Mouse (Mus musculus): ENCODE results near the gene Ppt2. TPM values are rescaled to one million over a fixed set of nuclear protein-coding genes. Genes with fewer than 3 reads are reported as not detected.

The Ppt2 gene
- polyA plus RNA-seq, 1 experiment from 2014 or later: 17.7 TPM

- Histone ChIP-seq H3K9ac (replicated peaks; ENCODE audit: low read depth, low read length) (no peak overlapping the region), H3K4me2 (ENCODE audit: low read length) (no peak overlapping the region), H3K27me3 (replicated peaks; ENCODE audit: control insufficient read depth, insufficient read depth, low read length) (no peaks in the 10 kb centered on the region), H3K4me1 (replicated peaks; ENCODE audit: control insufficient read depth, insufficient read depth, low read length) (no peaks in the 10 kb centered on the region), H3K27ac (ENCODE audit: low read length) (no peak overlapping the region), H3K36me3 (ENCODE audit: control insufficient read depth, insufficient read depth) (no peaks in the 10 kb centered on the region), H3K9me3 (ENCODE audit: control insufficient read depth, low read length) (no peaks in the 10 kb centered on the region), H3K4me3 (replicated peaks; ENCODE audit: low read length) (no peak overlapping the region)
- 88% methylated on average over 3 of the region's 3 CpGs for WGBS
- no peak for ATAC-seq
Observed at GRCm38 (mm10) chr17:34578070-34578469, 50.2 kb downstream of the Ppt2 start.

DNA sequence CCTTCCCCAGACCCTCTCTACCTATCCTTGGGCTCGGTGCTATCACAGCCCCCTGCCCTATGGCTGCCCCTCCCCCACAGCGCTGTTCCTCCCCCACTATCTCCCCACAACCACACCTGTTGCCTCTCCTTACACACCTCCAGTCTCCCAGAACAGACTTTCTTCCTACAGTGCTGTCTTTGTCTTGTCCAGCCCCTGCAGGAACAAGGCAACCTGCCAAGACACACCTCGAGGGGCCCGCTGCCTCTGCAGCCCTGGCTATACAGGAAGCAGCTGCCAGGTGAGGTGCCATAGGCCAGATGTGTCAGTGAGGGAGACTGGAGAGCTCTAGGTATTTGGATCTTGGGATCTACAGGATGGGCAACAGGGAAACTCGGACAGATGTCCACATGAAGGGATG is 51.7 kb downstream of the Ppt2 start:
- Histone ChIP-seq H3K36me3 (ENCODE audit: control insufficient read depth, insufficient read depth) (no peaks in the 10 kb centered on the region), H3K4me1 (replicated peaks; ENCODE audit: control insufficient read depth, insufficient read depth, low read length) (no peaks in the 10 kb centered on the region)

GRCm38 (mm10) chr17:34572361-34572760 is 55.9 kb downstream of the Ppt2 start:
- no peak overlapping the region for H3K4me2 ChIP-seq (ENCODE audit: low read length)
- WGBS: 11% methylated on average over 15 of the region's 15 CpGs
- no peaks in the 10 kb centered on the region for H3K36me3 ChIP-seq (ENCODE audit: control insufficient read depth, insufficient read depth)
- H3K9ac ChIP-seq (replicated peaks; ENCODE audit: low read depth, low read length): no peak overlapping the region
- no peaks in the 10 kb centered on the region for H3K27me3 ChIP-seq (replicated peaks; ENCODE audit: control insufficient read depth, insufficient read depth, low read length)
- no peak for ATAC-seq
- no peaks in the 10 kb centered on the region for H3K4me1 ChIP-seq (replicated peaks; ENCODE audit: control insufficient read depth, insufficient read depth, low read length)
- no peaks in the 10 kb centered on the region for H3K9me3 ChIP-seq (ENCODE audit: control insufficient read depth, low read length)
- no peak overlapping the region for H3K27ac ChIP-seq (ENCODE audit: low read length)
- H3K4me3 ChIP-seq (replicated peaks; ENCODE audit: low read length): no peak overlapping the region

More for the DNA sequence above, 51.7 kb downstream of the Ppt2 start:
- WGBS: 62% methylated on average over 5 of the region's 5 CpGs
- H3K4me2 ChIP-seq (ENCODE audit: low read length): no peak overlapping the region
- no peak overlapping the region for H3K9ac ChIP-seq (replicated peaks; ENCODE audit: low read depth, low read length)
- H3K27ac ChIP-seq (ENCODE audit: low read length): no peak overlapping the region
- no peaks in the 10 kb centered on the region for H3K27me3 ChIP-seq (replicated peaks; ENCODE audit: control insufficient read depth, insufficient read depth, low read length)
- no peaks in the 10 kb centered on the region for H3K9me3 ChIP-seq (ENCODE audit: control insufficient read depth, low read length)
- no peak overlapping the region for H3K4me3 ChIP-seq (replicated peaks; ENCODE audit: low read length)
- ATAC-seq: no peak

- H3K9me3 ChIP-seq (ENCODE audit: control insufficient read depth, low read length): no peaks in the 10 kb centered on the region
- H3K4me3 ChIP-seq (replicated peaks; ENCODE audit: low read length): no peak overlapping the region
- no peaks in the 10 kb centered on the region for H3K27me3 ChIP-seq (replicated peaks; ENCODE audit: control insufficient read depth, insufficient read depth, low read length)
- H3K4me1 ChIP-seq (replicated peaks; ENCODE audit: control insufficient read depth, insufficient read depth, low read length): no peaks in the 10 kb centered on the region
- no peak overlapping the region for H3K9ac ChIP-seq (replicated peaks; ENCODE audit: low read depth, low read length)
- no peak overlapping the region for H3K4me2 ChIP-seq (ENCODE audit: low read length)
- H3K36me3 ChIP-seq (ENCODE audit: control insufficient read depth, insufficient read depth): no peaks in the 10 kb centered on the region
- ATAC-seq: no peak
- H3K27ac ChIP-seq (ENCODE audit: low read length): no peak overlapping the region
- 16% methylated on average over 5 of the region's 5 CpGs for WGBS
Observed at GRCm38 (mm10) chr17:34571875-34572274, 56.4 kb downstream of the Ppt2 start.

DNA sequence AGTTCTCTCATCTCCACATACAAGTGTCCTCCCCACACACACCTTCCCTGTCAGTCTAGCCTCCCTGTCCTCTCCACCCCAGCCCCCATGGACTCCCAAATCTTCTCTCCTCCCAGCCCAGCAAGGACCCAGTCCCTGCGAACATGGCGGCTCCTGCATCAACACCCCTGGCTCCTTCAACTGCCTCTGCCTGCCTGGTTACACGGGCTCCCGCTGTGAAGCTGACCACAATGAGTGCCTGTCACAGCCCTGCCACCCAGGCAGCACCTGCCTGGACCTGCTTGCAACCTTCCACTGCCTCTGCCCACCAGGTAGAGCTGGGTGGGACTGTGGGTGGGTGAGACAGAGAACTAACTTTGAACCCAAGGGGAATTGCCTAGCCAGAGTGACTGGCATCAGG is 58.4 kb downstream of the Ppt2 start:
- Histone ChIP-seq H3K36me3 (ENCODE audit: control insufficient read depth, insufficient read depth) (no peaks in the 10 kb centered on the region), H3K9me3 (ENCODE audit: control insufficient read depth, low read length) (no peaks in the 10 kb centered on the region), H3K27me3 (replicated peaks; ENCODE audit: control insufficient read depth, insufficient read depth, low read length) (peaks cover 3% of the 10 kb centered on the region; the same call in 1 of the 2 replicates), H3K4me2 (ENCODE audit: low read length) (no peak overlapping the region), H3K4me1 (replicated peaks; ENCODE audit: control insufficient read depth, insufficient read depth, low read length) (no peaks in the 10 kb centered on the region), H3K27ac (ENCODE audit: low read length) (no peak overlapping the region), H3K4me3 (replicated peaks; ENCODE audit: low read length) (no peak overlapping the region), H3K9ac (replicated peaks; ENCODE audit: low read depth, low read length) (no peak overlapping the region)
- ATAC-seq: no peak
- 66% methylated on average over 4 of the region's 4 CpGs for WGBS

- H3K27ac ChIP-seq (ENCODE audit: low read length): no peak overlapping the region
- 78% methylated on average over 13 of the region's 13 CpGs for WGBS
- no peak overlapping the region for H3K4me3 ChIP-seq (replicated peaks; ENCODE audit: low read length)
- no peak overlapping the region for H3K9ac ChIP-seq (replicated peaks; ENCODE audit: low read depth, low read length)
- peaks cover 3% of the 10 kb centered on the region; the same call in 1 of the 2 replicates for H3K27me3 ChIP-seq (replicated peaks; ENCODE audit: control insufficient read depth, insufficient read depth, low read length)
- no peaks in the 10 kb centered on the region for H3K36me3 ChIP-seq (ENCODE audit: control insufficient read depth, insufficient read depth)
- H3K4me2 ChIP-seq (ENCODE audit: low read length): no peak overlapping the region
- no peaks in the 10 kb centered on the region for H3K9me3 ChIP-seq (ENCODE audit: control insufficient read depth, low read length)
- ATAC-seq: no peak
- no peaks in the 10 kb centered on the region for H3K4me1 ChIP-seq (replicated peaks; ENCODE audit: control insufficient read depth, insufficient read depth, low read length)
Observed at GRCm38 (mm10) chr17:34568421-34568820, 59.9 kb downstream of the Ppt2 start.

DNA sequence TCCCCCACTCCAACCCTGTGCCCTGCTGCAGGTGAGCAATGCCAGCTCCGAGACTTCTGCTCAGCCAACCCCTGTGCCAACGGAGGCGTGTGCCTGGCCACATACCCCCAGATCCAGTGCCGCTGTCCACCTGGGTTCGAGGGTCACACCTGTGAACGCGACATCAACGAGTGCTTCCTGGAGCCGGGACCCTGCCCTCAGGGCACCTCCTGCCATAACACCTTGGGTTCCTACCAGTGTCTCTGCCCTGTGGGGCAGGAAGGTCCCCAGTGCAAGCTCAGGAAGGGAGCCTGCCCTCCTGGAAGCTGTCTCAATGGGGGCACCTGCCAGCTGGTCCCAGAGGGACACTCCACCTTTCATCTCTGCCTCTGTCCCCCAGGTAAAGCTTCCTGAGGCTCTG is 61.0 kb downstream of the Ppt2 start:
- Histone ChIP-seq H3K27ac (ENCODE audit: low read length) (no peak overlapping the region), H3K27me3 (replicated peaks; ENCODE audit: control insufficient read depth, insufficient read depth, low read length) (peaks cover 3% of the 10 kb centered on the region; the same call in 1 of the 2 replicates), H3K36me3 (ENCODE audit: control insufficient read depth, insufficient read depth) (no peaks in the 10 kb centered on the region), H3K4me3 (replicated peaks; ENCODE audit: low read length) (no peak overlapping the region), H3K9ac (replicated peaks; ENCODE audit: low read depth, low read length) (no peak overlapping the region), H3K4me2 (ENCODE audit: low read length) (no peak overlapping the region), H3K4me1 (replicated peaks; ENCODE audit: control insufficient read depth, insufficient read depth, low read length) (no peaks in the 10 kb centered on the region), H3K9me3 (ENCODE audit: control insufficient read depth, low read length) (no peaks in the 10 kb centered on the region)
- WGBS: 65% methylated on average over 9 of the region's 9 CpGs
- ATAC-seq: no peak

Other genes starting within 250 kb of the Ppt2 start
- 2.6 and 4.4 TPM in 2 replicates for gene BC051142, start 229.7 kb downstream of the Ppt2 start, polyA plus RNA-seq (2015; fragmentation: Nextera tagmentation; extraction: Ambion mirVana)
- gene Btnl4, start 151.2 kb downstream of the Ppt2 start, polyA plus RNA-seq (2015; fragmentation: Nextera tagmentation; extraction: Ambion mirVana): not detected in 2 replicates
- not detected in 2 replicates for gene Btnl6, start 111.2 kb downstream of the Ppt2 start, polyA plus RNA-seq (2015; fragmentation: Nextera tagmentation; extraction: Ambion mirVana)
- gene Notch4, start 64.2 kb downstream of the Ppt2 start, polyA plus RNA-seq (2015; fragmentation: Nextera tagmentation; extraction: Ambion mirVana): 4.1 and 5.6 TPM in 2 replicates
- 2.8 and 3.0 TPM in 2 replicates for gene Gpsm3, start 38.7 kb downstream of the Ppt2 start, polyA plus RNA-seq (2015; fragmentation: Nextera tagmentation; extraction: Ambion mirVana)
- 5.3 and 7.6 TPM in 2 replicates for gene Pbx2, start 37.2 kb downstream of the Ppt2 start, polyA plus RNA-seq (2015; fragmentation: Nextera tagmentation; extraction: Ambion mirVana)
- gene Ager, start 30.6 kb downstream of the Ppt2 start, polyA plus RNA-seq (2015; fragmentation: Nextera tagmentation; extraction: Ambion mirVana): 1.5 and 1.6 TPM in 2 replicates
- 292 and 328 TPM in 2 replicates for gene Rnf5, start 24.8 kb downstream of the Ppt2 start, polyA plus RNA-seq (2015; fragmentation: Nextera tagmentation; extraction: Ambion mirVana)
- gene Agpat1, start 24.2 kb downstream of the Ppt2 start, polyA plus RNA-seq (2015; fragmentation: Nextera tagmentation; extraction: Ambion mirVana): 93.7 and 104 TPM in 2 replicates
- gene Egfl8, start 12.5 kb downstream of the Ppt2 start, polyA plus RNA-seq (2015; fragmentation: Nextera tagmentation; extraction: Ambion mirVana): 7.0 and 7.5 TPM in 2 replicates
- gene Prrt1, start 1.0 kb upstream of the Ppt2 start, polyA plus RNA-seq (2015; fragmentation: Nextera tagmentation; extraction: Ambion mirVana): 5.0 and 10.4 TPM in 2 replicates
- 14.6 and 16.7 TPM in 2 replicates for gene Fkbpl, start 16.3 kb upstream of the Ppt2 start, polyA plus RNA-seq (2015; fragmentation: Nextera tagmentation; extraction: Ambion mirVana)
- 111 and 119 TPM in 2 replicates for gene Atf6b, start 18.6 kb upstream of the Ppt2 start, polyA plus RNA-seq (2015; fragmentation: Nextera tagmentation; extraction: Ambion mirVana)
- gene Tnxb, start 42.0 kb upstream of the Ppt2 start, polyA plus RNA-seq (2015; fragmentation: Nextera tagmentation; extraction: Ambion mirVana): 0.08 and 0.09 TPM in 2 replicates
- 0.16 TPM in 1 of 2 replicates, not detected in the other for gene C4b, start 115.4 kb upstream of the Ppt2 start, polyA plus RNA-seq (2015; fragmentation: Nextera tagmentation; extraction: Ambion mirVana)
- gene Cyp21a1, start 176.1 kb upstream of the Ppt2 start, polyA plus RNA-seq (2015; fragmentation: Nextera tagmentation; extraction: Ambion mirVana): not detected in 2 replicates
- gene Stk19, start 208.4 kb upstream of the Ppt2 start, polyA plus RNA-seq (2015; fragmentation: Nextera tagmentation; extraction: Ambion mirVana): 33.4 and 50.4 TPM in 2 replicates
- gene Dxo, start 208.5 kb upstream of the Ppt2 start, polyA plus RNA-seq (2015; fragmentation: Nextera tagmentation; extraction: Ambion mirVana): 64.8 and 75.6 TPM in 2 replicates
- 65.6 and 67.5 TPM in 2 replicates for gene Skiv2l, start 221.7 kb upstream of the Ppt2 start, polyA plus RNA-seq (2015; fragmentation: Nextera tagmentation; extraction: Ambion mirVana)
- gene Nelfe, start 221.9 kb upstream of the Ppt2 start, polyA plus RNA-seq (2015; fragmentation: Nextera tagmentation; extraction: Ambion mirVana): 87.5 and 97.7 TPM in 2 replicates
- 1.1 and 1.3 TPM in 2 replicates for gene Cfb, start 234.0 kb upstream of the Ppt2 start, polyA plus RNA-seq (2015; fragmentation: Nextera tagmentation; extraction: Ambion mirVana)